Mouse (Mus musculus) heart, adult 2 months (tissue): ENCODE results near the gene Acot7.

Experiments
- CTCF ChIP-seq: fragments of 200-600 bp; IDR thresholded peaks from 2 replicates; pipeline ENCODE4 v1.8.1; 2022; ENCODE audit warnings: antibody characterized with exemption, mild to moderate bottlenecking, moderate library complexity
- EP300 ChIP-seq: fragments of 200-500 bp; IDR thresholded peaks from 2 replicates; pipeline ENCODE4 v1.6.1; 2011; ENCODE audit warnings: low read depth, low read length, control low read depth; ENCODE audit not compliant: insufficient read depth
- POLR2A ChIP-seq: fragments of 200-500 bp; IDR thresholded peaks from 2 replicates; pipeline ENCODE4 v1.6.1; 2011; ENCODE audit warnings: mild to moderate bottlenecking, low read depth, low read length, control low read depth; ENCODE audit not compliant: insufficient read depth

- no peak for TF ChIP-seq CTCF
- TF ChIP-seq POLR2A: no peak
- no peak for TF ChIP-seq EP300
These were observed 41.1 kb upstream of the Acot7 start for GRCm38 (mm10) chr4:152136876-152137250.
